In genomic region chr4:106313070-106313469, GRCm38 (mm10) we compare ENCODE assay signal across 28 mouse cellular contexts. TPM values are rescaled to one million over a fixed set of nuclear protein-coding genes. Genes with fewer than 3 reads are reported as not detected.
A peak's percentile ranks its signal among the peaks of the same experiment; 100 is the strongest.
DNase-seq lines count a peak whose midpoint lies in the region; ATAC-seq and TF ChIP-seq lines count a peak whose summit lies in the region.
"Had no signal": no experiment of that assay in that cellular context is flagged by ENCODE, and none has a peak within 500 bp of the region (broad histone marks: within the 10 kb centered on the region; RNA-seq: fewer than 3 reads in every experiment).

No protein-coding gene starts in this region.

- peak; percentile 33 for DNase-seq in CD4-positive, CD25-positive, alpha-beta regulatory T cell, adult 2 months (ENCODE audit: low read depth, low spot score)
- DNase-seq in spleen, adult 2 months (ENCODE audit: low read depth in 1 of 2, low spot score in 2 of 2) = peak in 1 of 2 experiments; percentile 38
- no peak for DNase-seq in spleen, postnatal 4 days (ENCODE audit: low spot score in 2 of 2)
- peak; percentile 51 for DNase-seq in thymus, adult 2 months
- DNase-seq in hindbrain, embryonic 10.5 days (ENCODE audit: low spot score) = no peak
- DNase-seq in forebrain, embryonic 11.5 days (ENCODE audit: low spot score) = no peak
- DNase-seq: adrenal gland, adult 8-10 months; cerebellum, adult 11-12 months; cerebellum, postnatal 10 days; forebrain, postnatal 0 days; gastrocnemius, postnatal 14 days; heart, adult 18-20 months; heart, postnatal 14 days; kidney, adult 9 months; kidney, postnatal 14 days; lung, postnatal 10 days had no signal

- ATAC-seq in CD4-positive, CD25-positive, alpha-beta regulatory T cell, adult 4 months = no peak
- no peak for ATAC-seq in forebrain, embryonic 11.5 days (replicated peaks; ENCODE audit: low FRiP score)
- ATAC-seq: activated CD4-positive, CD25-positive, alpha-beta regulatory T cell, adult 4 months; forebrain, postnatal 0 days; intestine, embryonic 16.5 days; Patski had no signal

- no peak for TF ChIP-seq CTCF in spleen, adult 2 months (IDR thresholded peaks at IDR 0.05; ENCODE audit: extremely low read depth, insufficient read depth, insufficient read length, insufficient replicate concordance)
- no peak for TF ChIP-seq CTCF in thymus, adult 2 months (IDR thresholded peaks at IDR 0.05; ENCODE audit: borderline replicate concordance, control insufficient read depth, extremely low read depth, insufficient read depth, low read length, poor library complexity)

- H3K9me3 ChIP-seq in hindbrain, embryonic 10.5 days = no peaks in the 10 kb centered on the region
- no peaks in the 10 kb centered on the region for H3K9me3 ChIP-seq in forebrain, embryonic 11.5 days (ENCODE audit: control insufficient read depth, low read length)
- H3K9me3 ChIP-seq: embryonic facial prominence, embryonic 10.5 days; G1E; limb, embryonic 12.5 days; midbrain, embryonic 10.5 days; stomach, embryonic 15.5 days had no signal

- H3K4me3 ChIP-seq in spleen, adult 2 months (ENCODE audit: extremely low read depth, insufficient read depth, insufficient read length) = no peak overlapping the region
- no peak overlapping the region for H3K4me3 ChIP-seq in thymus, adult 2 months (ENCODE audit: control insufficient read depth, insufficient read depth, low read length)
- no peak overlapping the region for H3K4me3 ChIP-seq in hindbrain, embryonic 10.5 days
- no peak overlapping the region for H3K4me3 ChIP-seq in forebrain, embryonic 11.5 days (ENCODE audit: low read depth, low read length)
- H3K4me3 ChIP-seq: embryonic facial prominence, embryonic 10.5 days; heart, embryonic 13.5 days; limb, embryonic 12.5 days; midbrain, embryonic 10.5 days; stomach, embryonic 15.5 days had no signal

- no peak for TF ChIP-seq POLR2A in spleen, adult 2 months (IDR thresholded peaks at IDR 0.05; ENCODE audit: low read depth, low read length)
- no peak for TF ChIP-seq POLR2A in thymus, adult 2 months (IDR thresholded peaks at IDR 0.05; ENCODE audit: control insufficient read depth, extremely low read depth, insufficient read depth, low read length, poor library complexity)

- H3K9ac ChIP-seq in forebrain, embryonic 11.5 days (ENCODE audit: low read length) = no peak overlapping the region
- H3K9ac ChIP-seq: forebrain, postnatal 0 days; heart, embryonic 13.5 days; hindbrain, embryonic 14.5 days; limb, embryonic 12.5 days; stomach, embryonic 15.5 days had no signal

- no peak overlapping the region for H3K4me2 ChIP-seq in forebrain, embryonic 11.5 days (ENCODE audit: low read depth, low read length, severe bottlenecking)
- H3K4me2 ChIP-seq: heart, embryonic 13.5 days; hindbrain, embryonic 14.5 days; limb, embryonic 12.5 days; stomach, embryonic 15.5 days had no signal

- peak overlapping the region; percentile 82 for H3K27ac ChIP-seq in spleen, adult 2 months (ENCODE audit: insufficient read depth, low read length)
- H3K27ac ChIP-seq in thymus, adult 2 months (ENCODE audit: control insufficient read depth, insufficient read depth, low read length) = peak overlapping the region; percentile 5; the same call in 1 of the 2 replicates
- H3K27ac ChIP-seq in hindbrain, embryonic 10.5 days = no peak overlapping the region
- H3K27ac ChIP-seq in forebrain, embryonic 11.5 days (ENCODE audit: low read depth, low read length) = no peak overlapping the region
- H3K27ac ChIP-seq: embryonic facial prominence, embryonic 10.5 days; heart, embryonic 13.5 days; hindbrain, embryonic 14.5 days; limb, embryonic 12.5 days; midbrain, embryonic 10.5 days; stomach, embryonic 15.5 days had no signal

- H3K27me3 ChIP-seq in spleen, adult 2 months (ENCODE audit: control insufficient read depth, insufficient read depth, low read length) = 0 out of 2 replicates have a peak, but pooled peaks cover 1% of the 10 kb centered on the region
- no peaks in the 10 kb centered on the region for H3K27me3 ChIP-seq in thymus, adult 2 months (ENCODE audit: control insufficient read depth, insufficient read depth, low read length)
- peaks cover 11% of the 10 kb centered on the region; the same call in 1 of the 2 replicates for H3K27me3 ChIP-seq in hindbrain, embryonic 10.5 days (ENCODE audit: insufficient read depth, poor library complexity, severe bottlenecking)
- no peaks in the 10 kb centered on the region for H3K27me3 ChIP-seq in forebrain, embryonic 11.5 days (ENCODE audit: control insufficient read depth, insufficient read depth, low read length)
- H3K27me3 ChIP-seq: CH12.LX; heart, embryonic 13.5 days; limb, embryonic 12.5 days; Patski; stomach, embryonic 15.5 days had no signal

- WGBS in spleen, adult 2 months = 35% methylated on average over 8 of the region's 8 CpGs
- WGBS in thymus, adult 2 months = 38% methylated on average over 8 of the region's 8 CpGs
- 89% methylated on average over 8 of the region's 8 CpGs for WGBS in hindbrain, embryonic 10.5 days
- WGBS in forebrain, embryonic 11.5 days = 93% methylated on average over 8 of the region's 8 CpGs

- no peaks in the 10 kb centered on the region for H3K36me3 ChIP-seq in spleen, adult 2 months (ENCODE audit: control insufficient read depth, insufficient read depth, low read length)
- H3K36me3 ChIP-seq in thymus, adult 2 months (ENCODE audit: control insufficient read depth, insufficient read depth, low read length) = no peaks in the 10 kb centered on the region
- H3K36me3 ChIP-seq in hindbrain, embryonic 10.5 days = no peaks in the 10 kb centered on the region
- no peaks in the 10 kb centered on the region for H3K36me3 ChIP-seq in forebrain, embryonic 11.5 days (ENCODE audit: control insufficient read depth, insufficient read depth, low read length)
- H3K36me3 ChIP-seq: embryonic facial prominence, embryonic 10.5 days; G1E; heart, embryonic 13.5 days; limb, embryonic 12.5 days; midbrain, embryonic 10.5 days; stomach, embryonic 15.5 days had no signal

- H3K4me1 ChIP-seq in spleen, adult 2 months (ENCODE audit: control insufficient read depth, insufficient read depth, insufficient read length) = peaks cover 25% of the 10 kb centered on the region
- peaks cover 28% of the 10 kb centered on the region for H3K4me1 ChIP-seq in thymus, adult 2 months (replicated peaks; ENCODE audit: control insufficient read depth, insufficient read depth, low read length)
- peaks cover 27% of the 10 kb centered on the region for H3K4me1 ChIP-seq in hindbrain, embryonic 10.5 days (replicated peaks)
- H3K4me1 ChIP-seq in forebrain, embryonic 11.5 days (replicated peaks; ENCODE audit: control insufficient read depth, insufficient read depth, low read length) = peaks cover 3% of the 10 kb centered on the region

RNA-seq across cellular contexts. Expression of gene Usp24, which starts 2.9 kb away (rescaled TPM):
- 10 to 100 TPM in 1 of 2 experiments, 1 to 10 TPM in 1; 9.9 to 12.9 TPM for polyA plus RNA-seq in CD4-positive, CD25-positive, alpha-beta regulatory T cell, adult 4 months (2017; shearing (Covaris generic))
- 12.1 and 12.8 TPM in 2 replicates for polyA plus RNA-seq in spleen, adult 2 months (2012; rRNA removed)
- polyA plus RNA-seq in thymus, adult 2 months (2012; rRNA removed) = 22.6 and 26.5 TPM in 2 replicates
- 6.7 and 7.1 TPM in 2 replicates for polyA plus RNA-seq in hindbrain, embryonic 10.5 days (2016; fragmentation: Nextera tagmentation; extraction: Ambion mirVana)
- polyA plus RNA-seq in forebrain, embryonic 11.5 days (2014; fragmentation: Nextera tagmentation; extraction: Ambion mirVana) = 12.8 and 13.7 TPM in 2 replicates

Comparison
In these comparisons a context has a peak if more than half of its experiments do, and no peak if none do; other contexts are left out.
1. DNase-seq: peak in CD4-positive, CD25-positive, alpha-beta regulatory T cell, adult 2 months (single experiment) and thymus, adult 2 months (single experiment); none in spleen, postnatal 4 days (0 of 2), hindbrain, embryonic 10.5 days (single experiment) and forebrain, embryonic 11.5 days (single experiment).
2. H3K27ac ChIP-seq: peak in spleen, adult 2 months (single experiment) and thymus, adult 2 months (single experiment); none in hindbrain, embryonic 10.5 days (single experiment) and forebrain, embryonic 11.5 days (single experiment).